Mouse (Mus musculus): ENCODE data around the gene Dusp1. TPM values are rescaled to one million over a fixed set of nuclear protein-coding genes. Genes with fewer than 3 reads are reported as not detected.

The Dusp1 gene
- polyA plus RNA-seq, 1 experiment from 2014 or later = 465 TPM

- POLR2A ChIA-PET = no interaction called here
- CTCF ChIA-PET = no interaction called here
- DNase-seq (ENCODE audit: low read depth, low spot score) = no peak
- no peaks in the 10 kb centered on the region for H3K27me3 ChIP-seq
- no peak for ATAC-seq
- TF ChIP-seq CTCF (IDR thresholded peaks at IDR 0.05) = no peak
- in situ Hi-C loops (cut with MboI; ENCODE audit: low pct_unique_long_range_greater_than_20kb) = loop anchor here (5.0 kb wide), 1 partner anchor 1822 kb away; the partner anchor contains the start of gene Ndufb10
Measured at GRCm38 (mm10) chr17:26544319-26544963, 17.5 kb downstream of the Dusp1 start.

DNA sequence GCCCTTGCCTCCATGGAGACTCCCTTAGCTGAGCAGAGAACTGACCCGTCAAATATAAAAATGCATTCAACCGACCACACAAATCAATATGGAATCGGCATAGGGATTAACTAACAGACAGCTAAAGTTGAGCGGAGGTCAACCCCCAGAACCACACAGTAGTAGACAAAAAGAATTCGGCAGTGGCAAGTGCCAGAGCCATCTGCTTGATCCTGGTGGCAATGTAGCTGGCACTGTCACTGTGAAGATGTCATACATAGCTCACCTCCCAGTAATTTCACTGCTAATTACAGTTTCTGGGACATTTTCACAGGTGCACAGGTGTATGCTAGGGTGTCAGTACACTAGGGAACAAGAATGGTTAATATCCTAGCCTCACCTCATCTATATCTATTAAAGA lies 21.8 kb downstream of the Dusp1 start:
- ATAC-seq (no peak), DNase-seq (ENCODE audit: low read depth, low spot score) (no peak)
- in situ Hi-C loops (cut with MboI; ENCODE audit: low pct_unique_long_range_greater_than_20kb) = loop anchor here (5.0 kb wide), 1 partner anchor 1818 kb away; the partner anchor contains the start of gene Ndufb10
- no peak for TF ChIP-seq CTCF (IDR thresholded peaks at IDR 0.05)
- POLR2A ChIA-PET = no interaction called here
- H3K27me3 ChIP-seq = no peaks in the 10 kb centered on the region
- CTCF ChIA-PET = no interaction called here

GRCm38 (mm10) chr17:26537722-26538471 lies 24.0 kb downstream of the Dusp1 start:
- DNase-seq (ENCODE audit: low read depth, low spot score) (no peak), ATAC-seq (no peak)
- in situ Hi-C loops (cut with MboI; ENCODE audit: low pct_unique_long_range_greater_than_20kb) = no loop called here
- ChIA-PET POLR2A (no interaction called here), CTCF (interaction anchor here (0.9 to 1.6 kb wide), 2 partner anchors 9 to 85 kb away, joined by 3 to 4 read pairs; no protein-coding TSS in a partner anchor)
- TF ChIP-seq CTCF (IDR thresholded peaks at IDR 0.05) = no peak
- no peaks in the 10 kb centered on the region for H3K27me3 ChIP-seq

DNA sequence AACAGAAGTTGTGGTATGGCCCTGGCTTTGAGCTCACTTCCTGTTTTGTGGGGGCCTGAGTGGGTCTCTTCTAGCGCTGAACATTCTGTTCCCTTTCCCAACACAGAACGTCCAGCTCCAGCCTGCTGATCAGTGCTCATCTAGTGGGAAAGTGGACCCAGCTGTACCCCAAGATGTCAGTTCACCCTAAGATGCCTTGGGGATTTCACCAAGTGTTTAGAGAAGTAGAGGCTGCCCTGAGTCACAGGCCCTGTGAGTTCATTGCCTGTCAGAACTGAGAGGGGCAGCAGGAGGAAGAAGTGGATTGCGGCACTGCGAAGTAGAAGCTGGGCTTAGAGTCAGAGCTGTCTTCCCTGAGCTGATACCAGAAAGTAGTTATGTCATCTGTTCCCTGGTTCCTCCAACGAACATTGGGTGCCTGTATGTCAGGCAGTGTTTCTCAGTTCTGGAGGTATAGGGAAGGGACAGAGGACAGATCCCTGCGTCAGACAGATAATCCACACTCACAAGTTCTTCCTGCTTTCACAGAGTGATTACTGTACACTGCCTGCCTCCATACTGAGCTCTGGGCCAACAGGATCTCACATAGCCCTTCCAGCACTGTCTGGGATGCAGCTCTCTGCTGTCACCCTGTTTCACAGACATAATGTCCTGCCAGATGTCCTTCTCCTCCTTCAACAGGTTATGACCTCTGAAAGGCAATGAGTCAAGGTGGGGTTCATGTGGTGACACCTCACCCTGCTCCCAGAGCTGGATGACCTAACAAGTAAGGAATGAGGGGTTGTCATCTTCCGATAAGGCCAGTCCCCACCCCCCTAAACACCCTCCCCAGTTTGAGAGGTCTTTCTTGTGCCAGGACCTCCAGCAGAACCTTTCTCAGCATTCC lies 26.4 kb downstream of the Dusp1 start:
- CTCF ChIA-PET = interaction anchor here (0.9 to 2.1 kb wide), 4 partner anchors 14 to 29 kb away, joined by 3 to 5 read pairs (median 4); no protein-coding TSS in a partner anchor
- no peak for DNase-seq (ENCODE audit: low read depth, low spot score)
- ATAC-seq = no peak

GRCm38 (mm10) chr17:26534695-26535094 lies 27.2 kb downstream of the Dusp1 start:
- no peaks in the 10 kb centered on the region for H3K27me3 ChIP-seq
- no peak for TF ChIP-seq CTCF (IDR thresholded peaks at IDR 0.05)
- in situ Hi-C loops (cut with MboI; ENCODE audit: low pct_unique_long_range_greater_than_20kb) = no loop called here
- ATAC-seq = no peak
- ChIA-PET CTCF (interaction anchor here (0.9 to 1.3 kb wide), 3 partner anchors 13 to 28 kb away, joined by 3 to 4 read pairs (median 3); no protein-coding TSS in a partner anchor), POLR2A (interaction anchor here (0.9 to 1.5 kb wide), 3 partner anchors 28 to 30 kb away, joined by 3 to 4 read pairs (median 3); no protein-coding TSS in a partner anchor)
- no peak for DNase-seq (ENCODE audit: low read depth, low spot score)

More for the DNA sequence above, 26.4 kb downstream of the Dusp1 start:
- in situ Hi-C loops (cut with MboI; ENCODE audit: low pct_unique_long_range_greater_than_20kb) = no loop called here
- H3K27me3 ChIP-seq = no peaks in the 10 kb centered on the region
- POLR2A ChIA-PET = interaction anchor here (1.0 to 1.5 kb wide), 2 partner anchors 29 to 31 kb away, joined by 3 read pairs; no protein-coding TSS in a partner anchor
- no peak for TF ChIP-seq CTCF (IDR thresholded peaks at IDR 0.05)

DNA sequence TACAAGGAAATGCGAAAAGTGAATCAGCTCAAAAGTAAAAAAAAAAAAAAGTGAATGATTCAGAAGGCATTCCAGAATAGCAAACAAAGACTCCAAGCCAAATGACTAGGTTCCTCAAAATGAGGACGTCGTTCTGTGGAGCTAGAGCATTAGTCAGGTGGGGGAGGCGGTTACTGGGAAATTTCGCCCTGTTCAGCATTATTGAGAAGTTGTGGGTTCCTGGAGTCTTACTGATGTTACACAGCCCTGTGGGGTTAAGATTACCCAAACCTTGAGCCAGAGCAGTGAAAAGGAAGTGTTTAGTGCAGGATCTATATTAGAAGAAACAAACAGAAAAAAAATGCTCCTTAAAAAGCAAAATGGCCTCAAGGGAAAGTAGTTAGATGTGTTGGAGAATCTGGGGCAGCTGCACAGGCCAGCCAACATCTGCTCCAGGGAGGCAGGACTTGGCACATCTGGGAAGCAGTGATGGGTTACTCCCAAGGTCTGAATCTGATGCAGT lies 28.0 kb downstream of the Dusp1 start:
- POLR2A ChIA-PET = interaction anchor here (0.9 kb wide), 1 partner anchor 29 kb away, joined by 4 read pairs; no protein-coding TSS in a partner anchor
- ATAC-seq = no peak
- in situ Hi-C loops (cut with MboI; ENCODE audit: low pct_unique_long_range_greater_than_20kb) = no loop called here
- no peak for DNase-seq (ENCODE audit: low read depth, low spot score)
- H3K27me3 ChIP-seq = no peaks in the 10 kb centered on the region
- CTCF ChIA-PET = interaction anchor here (0.9 kb wide), 1 partner anchor 18 kb away, joined by 3 read pairs; no protein-coding TSS in a partner anchor
- no peak for TF ChIP-seq CTCF (IDR thresholded peaks at IDR 0.05)

DNA sequence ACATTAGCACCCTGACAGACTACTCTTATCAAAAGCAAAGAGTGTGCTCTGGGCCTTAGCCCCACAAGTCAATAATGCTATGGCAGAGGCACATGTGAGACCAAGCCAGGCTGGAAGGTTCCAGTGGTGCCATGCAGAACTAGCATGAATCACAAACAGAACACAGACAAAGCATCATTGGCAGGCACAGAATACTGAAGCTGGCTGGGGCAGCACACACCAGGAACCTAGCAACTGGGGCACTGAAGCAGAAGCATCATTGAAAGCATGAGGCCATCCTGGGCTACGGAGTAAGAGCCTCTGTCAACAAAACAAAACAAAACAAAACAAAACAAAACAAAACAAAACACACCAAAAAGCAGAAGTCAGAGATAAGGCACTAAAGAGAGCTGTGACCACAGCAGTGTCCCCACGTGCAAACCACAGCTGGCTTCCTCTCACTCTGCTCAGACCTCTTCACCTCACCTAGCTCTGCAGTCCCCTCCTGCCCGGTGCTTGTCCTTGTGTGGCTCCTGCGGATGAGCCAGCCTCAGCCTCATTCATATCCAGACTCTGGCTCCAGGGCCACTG lies 29.4 kb downstream of the Dusp1 start:
- no peak for DNase-seq (ENCODE audit: low read depth, low spot score)
- H3K27me3 ChIP-seq = no peaks in the 10 kb centered on the region
- ChIA-PET CTCF (no interaction called here), POLR2A (interaction anchor here (0.6 to 2.3 kb wide), 2 partner anchors 25 to 1692 kb away, joined by 3 to 7 read pairs; no protein-coding TSS in a partner anchor)
- no peak for ATAC-seq
- TF ChIP-seq CTCF (IDR thresholded peaks at IDR 0.05) = no peak
- in situ Hi-C loops (cut with MboI; ENCODE audit: low pct_unique_long_range_greater_than_20kb) = no loop called here

DNA sequence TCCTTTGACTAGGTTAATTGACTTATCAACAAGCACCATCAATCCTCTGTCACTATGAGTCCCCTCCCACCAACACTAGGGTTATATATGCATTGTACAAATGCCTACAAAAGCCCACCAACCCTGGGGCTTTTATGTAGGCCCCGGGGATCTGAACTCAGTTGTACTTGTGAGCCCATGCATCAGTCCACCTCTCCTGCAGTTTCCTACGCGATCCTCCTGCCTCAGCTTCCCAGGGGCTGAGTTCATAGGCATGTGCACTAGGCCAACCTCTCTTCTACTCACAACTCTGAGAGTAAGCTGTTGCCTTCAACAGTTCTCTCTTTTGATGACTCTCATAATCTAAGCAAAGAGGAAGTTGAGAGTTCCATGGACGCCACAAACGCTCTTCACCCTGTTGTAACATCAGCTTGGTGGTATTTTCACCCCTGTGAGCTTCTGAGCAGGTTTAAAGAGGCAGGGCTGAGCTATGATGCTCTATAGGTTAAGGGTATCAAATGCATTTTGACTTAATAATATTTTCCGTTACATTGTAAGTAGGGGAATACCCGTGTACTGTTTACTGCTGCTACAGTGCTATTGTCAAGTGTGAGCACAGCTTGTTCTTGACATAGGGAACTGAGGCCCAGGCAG lies 30.4 kb downstream of the Dusp1 start:
- in situ Hi-C loops (cut with MboI; ENCODE audit: low pct_unique_long_range_greater_than_20kb) = no loop called here
- ChIA-PET POLR2A (interaction anchor here (0.6 to 2.3 kb wide), 3 partner anchors 24 to 1691 kb away, joined by 3 to 7 read pairs (median 4); no protein-coding TSS in a partner anchor), CTCF (interaction anchor here (1.0 kb wide), 2 partner anchors 25 to 34 kb away, joined by 3 read pairs; no protein-coding TSS in a partner anchor)
- no peaks in the 10 kb centered on the region for H3K27me3 ChIP-seq
- TF ChIP-seq CTCF (IDR thresholded peaks at IDR 0.05) = no peak
- no peak for DNase-seq (ENCODE audit: low read depth, low spot score)
- no peak for ATAC-seq

DNA sequence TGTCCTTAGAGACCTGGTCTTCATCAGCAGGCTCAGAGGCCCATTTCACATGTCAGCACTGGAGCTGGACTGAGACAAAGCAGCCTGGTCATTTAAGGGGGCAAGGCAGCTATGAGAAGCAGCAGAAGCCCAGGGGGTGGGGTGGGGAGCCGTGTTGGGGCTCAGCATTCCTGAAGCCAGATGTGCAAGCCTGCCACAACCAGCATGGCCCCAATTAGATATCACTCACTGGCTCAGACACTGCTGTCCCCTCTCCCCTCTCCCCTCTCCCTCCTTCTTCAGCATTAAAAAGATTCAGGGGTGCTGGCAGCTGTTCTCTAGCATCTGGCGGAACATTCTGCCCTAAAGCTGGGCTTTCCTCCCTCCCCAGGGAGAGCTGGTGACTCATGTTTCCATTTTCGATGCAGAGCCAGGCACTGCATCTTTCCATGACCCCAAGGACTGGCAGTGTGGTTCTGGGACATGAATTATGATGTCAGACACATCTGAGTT lies 31.3 kb downstream of the Dusp1 start:
- no peak for TF ChIP-seq CTCF (IDR thresholded peaks at IDR 0.05)
- POLR2A ChIA-PET = interaction anchor here (1.0 to 2.3 kb wide), 3 partner anchors 22 to 39 kb away, joined by 4 to 7 read pairs (median 4); no protein-coding TSS in a partner anchor
- H3K27me3 ChIP-seq = no peaks in the 10 kb centered on the region
- CTCF ChIA-PET = interaction anchor here (0.8 to 1.0 kb wide), 3 partner anchors 21 to 34 kb away, joined by 3 read pairs; no protein-coding TSS in a partner anchor
- no peak for DNase-seq (ENCODE audit: low read depth, low spot score)
- in situ Hi-C loops (cut with MboI; ENCODE audit: low pct_unique_long_range_greater_than_20kb) = no loop called here
- peak; percentile 6 for ATAC-seq

Measured in Patski (cell line).